Mouse (Mus musculus) urinary bladder, postnatal 4 days (tissue): ENCODE measurements around the gene Cdkn2aipnl.

ENCODE experiments used
- DNase-seq, 2 experiments: peaks; one replicate each; pipeline ENCODE4 v3.0.0; 2021 to 2022; ENCODE audit warnings: low spot score in 2 of 2

Gene Cdkn2aipnl

DNA sequence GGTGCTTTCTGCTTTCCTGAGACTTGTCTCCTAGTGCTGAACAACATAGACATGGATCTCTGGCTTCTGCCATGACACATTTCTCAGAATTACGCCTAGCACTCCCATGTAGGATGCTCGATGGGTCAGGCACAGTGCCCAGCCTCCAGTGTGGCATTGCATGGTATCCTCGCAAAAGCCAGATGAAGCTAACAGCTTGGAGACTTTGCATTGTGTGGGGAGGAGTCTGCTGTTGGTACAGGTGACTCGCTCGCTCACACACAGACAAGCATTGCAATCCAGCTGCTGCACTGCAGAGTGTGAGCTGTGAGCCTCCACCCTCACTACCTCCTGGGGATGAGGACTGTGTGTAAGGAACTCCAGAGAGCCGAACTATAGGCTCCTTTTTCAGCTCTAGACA is 21.3 kb upstream of the Cdkn2aipnl start:
- DNase-seq, result no peak

DNA sequence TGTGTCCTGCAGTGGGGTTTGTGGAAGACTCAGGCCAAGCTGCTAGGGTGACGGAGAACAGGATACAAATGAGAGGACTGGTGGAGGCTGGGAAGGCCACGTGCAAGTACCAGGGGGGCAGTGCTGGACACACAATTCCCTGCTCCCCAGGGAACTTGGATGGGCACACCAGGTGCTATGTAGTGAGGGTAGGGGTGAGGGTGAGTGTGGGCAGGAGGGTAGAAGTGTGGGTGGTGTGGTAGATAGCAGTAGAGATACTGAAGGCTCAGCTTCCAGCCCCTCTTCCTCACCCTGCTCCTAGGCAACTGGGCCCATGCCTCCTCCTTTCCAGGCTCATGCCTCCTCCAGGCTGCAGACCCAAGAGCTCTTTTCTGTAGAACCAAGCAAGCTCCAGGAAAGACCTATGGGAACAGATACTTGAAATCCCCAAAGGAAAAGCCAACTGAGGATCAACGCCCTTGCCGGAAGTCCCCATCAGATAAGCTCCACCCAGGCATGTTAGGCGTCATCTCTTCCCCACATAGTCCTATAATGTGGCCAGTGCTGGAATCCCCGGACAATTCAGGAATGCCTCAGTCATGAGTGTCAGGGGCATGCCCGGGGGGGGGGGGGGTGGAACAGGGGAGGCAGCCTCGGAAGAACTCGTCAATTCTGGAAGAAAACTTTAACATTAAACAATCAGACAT is 18.2 kb upstream of the Cdkn2aipnl start:
- DNase-seq, result no peak

DNA sequence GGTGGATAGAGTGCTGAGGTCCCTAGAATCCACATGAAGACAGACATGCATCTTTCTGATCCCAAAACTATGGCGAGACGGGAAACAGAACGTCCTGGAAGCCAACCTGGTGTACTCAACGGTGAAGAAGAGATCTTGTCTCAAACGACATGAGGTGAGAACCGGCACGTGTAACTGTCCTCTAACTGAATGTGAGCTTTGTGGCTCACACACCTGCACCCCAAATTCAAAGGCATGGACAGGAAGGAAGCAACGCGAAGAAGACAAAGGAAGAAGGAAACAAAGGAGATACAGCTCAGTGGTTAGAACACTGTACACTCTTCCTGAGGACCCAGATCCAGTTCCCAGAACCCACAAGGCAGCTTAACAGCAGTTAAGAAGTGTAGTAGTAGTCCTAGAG is 17.5 kb upstream of the Cdkn2aipnl start:
- DNase-seq, result no peak

DNA sequence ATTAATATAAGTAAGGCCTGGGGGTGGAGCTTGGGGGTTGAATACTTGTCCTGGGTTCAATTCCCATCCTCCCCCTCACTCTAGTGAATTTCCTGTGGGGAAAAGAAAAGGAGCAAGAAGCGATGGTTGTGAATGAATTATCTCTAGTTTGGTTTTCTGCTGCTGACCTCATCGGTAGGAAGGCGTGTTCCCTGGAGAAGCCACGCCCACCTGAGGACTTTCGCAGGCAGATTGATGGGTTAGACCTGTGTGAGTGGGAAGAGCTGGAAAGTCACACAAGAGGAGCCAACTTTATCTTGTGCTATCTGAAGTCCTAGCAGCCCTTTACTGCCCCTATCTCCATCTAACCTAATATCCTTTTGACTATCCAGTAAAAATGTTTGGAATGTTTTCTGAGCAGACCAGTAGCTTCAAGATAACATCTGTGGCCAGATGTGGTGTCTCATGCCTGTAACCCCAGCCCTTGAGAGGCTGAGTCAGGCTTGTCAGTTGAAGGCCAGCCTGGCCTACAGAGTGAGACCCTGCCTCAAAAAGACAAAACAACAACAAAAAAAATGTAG is 15.5 kb upstream of the Cdkn2aipnl start:
- DNase-seq, result no peak

DNA sequence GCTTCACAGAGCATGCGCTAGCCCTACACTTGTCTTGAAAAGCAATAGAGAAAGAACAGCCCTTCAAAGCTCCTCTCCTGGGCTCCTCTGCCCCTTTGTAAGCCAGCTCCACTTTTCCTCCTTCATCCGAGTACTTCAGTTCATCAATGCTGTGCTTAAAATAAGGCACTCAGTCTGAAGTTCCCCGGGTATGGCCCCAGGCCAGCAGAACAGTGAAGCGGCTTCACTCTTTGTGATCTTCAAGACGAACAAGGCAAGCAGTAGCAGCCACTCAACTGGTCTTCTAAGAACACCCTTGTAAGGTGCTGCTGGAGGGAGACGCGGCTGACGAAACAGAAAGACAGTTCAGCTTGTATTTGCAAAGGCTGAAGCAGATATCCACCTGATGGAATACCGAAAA is 11.3 kb upstream of the Cdkn2aipnl start:
- DNase-seq, result no peak

DNA sequence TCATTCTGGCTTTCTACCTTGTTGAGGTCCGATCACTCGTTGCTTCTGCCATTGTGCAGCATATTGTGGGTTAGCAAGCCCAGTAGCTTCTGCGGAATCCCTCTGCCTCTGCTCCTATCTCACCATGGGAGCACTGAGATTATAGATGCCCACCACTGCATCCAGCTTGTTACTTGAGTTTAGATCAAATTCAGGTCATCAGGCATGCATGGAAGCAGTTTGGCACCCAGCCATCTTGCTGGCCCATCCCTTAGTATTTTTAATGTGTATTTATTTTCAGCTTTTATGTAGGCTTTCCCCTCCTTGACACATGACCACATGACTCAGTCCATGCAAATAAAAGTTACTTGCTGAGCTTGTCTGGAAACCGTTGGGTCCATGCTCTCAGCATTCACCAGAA is 9.7 kb upstream of the Cdkn2aipnl start:
- no peak for DNase-seq

DNA sequence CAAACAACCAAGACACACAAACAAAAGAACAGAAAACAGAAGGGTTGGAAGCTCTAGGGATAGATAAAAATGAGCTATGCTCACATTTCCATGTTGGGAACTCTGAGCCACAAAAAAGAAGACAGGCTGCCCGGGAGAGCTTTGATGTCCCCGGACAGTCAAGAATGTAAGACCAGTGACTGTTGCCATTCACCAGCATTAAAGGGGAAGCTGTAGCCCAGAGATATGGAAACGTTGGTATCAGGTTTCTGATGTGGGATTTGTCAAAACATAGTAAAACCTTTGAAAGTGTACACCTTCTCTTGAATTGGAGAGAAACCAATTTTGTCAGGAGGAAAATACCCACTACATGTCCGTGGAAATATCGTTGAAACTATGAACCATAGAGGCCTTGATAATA is 8.0 kb upstream of the Cdkn2aipnl start:
- DNase-seq, result no peak

DNA sequence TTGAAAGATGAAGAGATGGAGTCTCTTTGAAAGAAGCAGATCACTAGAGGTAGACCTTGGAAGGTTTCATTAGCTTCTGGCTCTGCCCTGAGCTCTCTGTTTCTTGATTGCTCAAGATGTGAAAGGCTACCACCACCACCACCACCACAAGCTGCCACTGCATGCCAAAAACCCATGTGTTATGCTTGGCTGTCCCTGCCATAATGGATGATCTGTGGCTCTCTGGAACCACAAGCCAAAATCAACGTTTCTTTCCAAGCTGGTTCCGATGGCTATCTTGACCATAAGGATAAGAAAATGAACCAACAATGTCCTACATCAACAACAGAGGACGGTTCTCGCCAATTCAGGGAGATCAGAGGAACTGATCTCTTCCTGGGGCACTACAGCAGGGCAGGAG is 7.4 kb upstream of the Cdkn2aipnl start:
- no peak for DNase-seq

DNA sequence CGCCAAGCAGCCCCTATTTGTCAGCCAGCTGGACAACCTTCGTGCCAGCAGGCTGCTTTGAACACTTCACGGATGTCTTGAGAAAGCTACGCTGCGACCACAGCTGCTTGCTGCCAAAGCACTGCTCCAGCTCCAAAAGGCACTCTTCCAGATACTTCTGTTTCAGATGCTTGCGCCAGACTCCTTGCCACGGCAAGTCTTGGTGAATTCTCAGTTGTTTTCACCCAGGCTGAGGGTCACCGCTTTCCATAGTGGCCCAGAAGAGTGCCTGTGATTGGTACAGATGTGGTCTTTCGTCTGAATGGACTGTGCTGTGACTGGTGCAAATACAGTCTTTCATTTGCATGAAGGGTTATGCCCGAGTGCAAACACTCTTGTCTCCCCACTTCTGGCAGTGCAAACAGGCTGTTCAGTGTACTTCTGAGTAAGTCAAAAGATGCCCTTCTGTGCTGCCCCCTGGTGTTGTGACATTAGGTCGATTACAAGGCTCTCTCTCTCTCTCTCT is 6.4 kb upstream of the Cdkn2aipnl start:
- DNase-seq, result no peak

DNA sequence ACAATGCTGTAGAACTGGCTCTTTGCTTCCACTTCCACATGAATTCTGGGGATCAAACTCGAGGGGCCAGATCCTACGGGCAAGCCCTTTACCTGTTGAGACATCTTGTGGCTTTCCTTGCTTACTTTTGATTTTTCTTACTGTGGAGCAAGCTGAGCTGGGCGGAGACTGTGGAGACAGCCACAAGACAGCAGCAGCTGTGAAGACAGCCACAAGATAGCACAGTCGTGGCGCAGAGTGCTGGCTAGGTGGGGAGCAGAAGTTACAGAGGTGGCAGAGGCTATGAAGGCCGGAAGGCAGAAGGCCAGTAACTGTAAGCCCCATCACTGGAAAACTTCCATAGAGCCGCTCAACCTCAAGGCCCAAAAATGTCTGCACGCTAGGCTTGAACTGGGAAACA is 5.7 kb upstream of the Cdkn2aipnl start:
- no peak for DNase-seq

DNA sequence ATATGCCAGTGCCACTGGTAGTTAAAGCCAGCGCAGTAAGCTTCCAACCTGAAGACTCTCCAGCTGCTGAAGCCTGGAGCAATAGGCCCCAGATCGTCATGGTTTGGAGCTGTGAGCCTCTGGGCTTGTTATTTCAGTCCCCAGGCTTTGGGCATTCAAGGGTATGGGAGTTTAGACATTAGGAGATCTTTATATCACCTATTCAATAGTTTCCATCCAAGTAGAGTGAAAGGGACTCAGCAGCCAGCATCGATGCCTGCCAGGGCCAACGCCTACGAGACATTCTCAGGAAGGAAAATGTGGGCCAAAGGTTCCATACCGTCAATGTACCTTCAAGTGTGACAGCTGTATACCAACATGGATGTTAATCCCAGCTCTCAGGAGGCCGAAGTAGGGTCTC is 5.2 kb upstream of the Cdkn2aipnl start:
- no peak for DNase-seq

DNA sequence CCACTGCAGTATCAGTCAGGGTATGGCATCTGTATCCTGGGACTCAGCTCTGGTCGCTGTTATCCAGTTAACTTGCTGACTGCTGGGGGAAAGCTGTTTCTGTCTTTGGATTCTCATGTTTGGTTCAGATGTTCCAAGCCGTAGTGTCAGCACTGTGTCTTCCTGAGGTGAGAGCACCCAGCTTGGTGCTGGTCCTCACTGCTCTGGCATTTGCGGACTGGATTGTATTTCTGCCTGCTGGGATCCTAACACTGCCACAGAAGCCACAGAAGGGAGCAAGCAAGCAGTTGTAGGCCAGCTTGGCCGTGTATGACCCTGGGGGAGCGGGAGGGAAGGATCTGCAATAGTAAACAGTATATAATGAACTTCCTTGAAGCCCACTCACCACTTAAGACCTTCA is 810 bp upstream of the Cdkn2aipnl start:
- DNase-seq, result no peak

DNA sequence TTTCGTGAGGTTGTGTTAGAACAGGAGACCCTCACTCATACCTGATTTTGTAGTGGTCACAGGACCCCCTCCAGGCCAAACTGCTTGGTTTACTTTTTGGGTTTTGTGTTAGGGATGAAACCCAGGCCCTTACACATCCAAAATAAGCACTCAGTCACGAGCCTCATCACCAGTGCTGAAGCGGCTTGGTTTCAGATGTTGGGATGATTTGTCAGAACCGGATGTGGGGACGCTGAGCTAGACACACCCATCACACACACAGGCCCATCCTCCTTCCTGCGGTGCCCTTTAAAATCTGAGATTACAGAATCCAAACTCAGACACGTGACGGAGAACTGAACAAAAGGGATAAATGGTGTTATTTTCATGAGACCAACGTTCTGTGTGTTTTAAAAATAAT is 1.4 kb downstream of the Cdkn2aipnl start:
- DNase-seq, result no peak

DNA sequence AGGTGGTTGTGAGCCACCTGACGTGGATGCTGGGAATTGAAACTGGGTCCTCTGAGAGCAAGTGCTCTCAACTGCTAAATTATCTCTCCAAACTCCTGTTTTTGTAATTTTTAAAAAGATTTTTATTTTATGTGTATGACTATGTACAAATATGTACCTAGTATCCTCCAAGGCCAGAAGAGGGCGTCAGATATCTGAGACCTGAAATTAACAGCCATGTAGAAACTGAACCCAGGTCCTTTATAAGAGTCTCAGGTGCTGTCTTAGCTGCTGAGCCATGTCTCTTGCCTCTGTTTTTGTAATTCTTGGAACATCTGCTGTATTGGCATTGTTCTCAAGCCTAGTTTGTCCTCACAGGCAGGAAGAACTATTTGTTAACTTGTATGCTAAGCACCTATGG is 2.0 kb downstream of the Cdkn2aipnl start:
- DNase-seq, result no peak

DNA sequence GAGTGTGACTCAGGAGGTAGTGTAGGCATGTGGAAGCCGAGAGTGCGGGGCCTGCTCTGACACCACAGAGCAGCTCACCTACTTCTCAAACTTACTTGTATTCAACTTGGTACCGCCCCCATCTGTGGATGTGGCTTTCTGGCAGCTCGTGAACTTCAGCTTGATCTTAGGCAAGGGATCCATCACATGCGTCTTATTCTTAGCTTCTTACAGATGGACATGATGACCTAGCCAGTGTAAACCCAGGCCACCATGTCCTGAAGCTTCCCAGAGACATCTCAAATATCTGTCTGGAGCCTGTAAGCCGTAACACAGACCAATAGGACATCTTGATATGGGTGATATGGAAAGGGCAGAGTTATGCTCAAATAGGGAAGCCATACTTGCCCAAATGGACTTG is 4.2 kb downstream of the Cdkn2aipnl start:
- DNase-seq, result no peak

DNA sequence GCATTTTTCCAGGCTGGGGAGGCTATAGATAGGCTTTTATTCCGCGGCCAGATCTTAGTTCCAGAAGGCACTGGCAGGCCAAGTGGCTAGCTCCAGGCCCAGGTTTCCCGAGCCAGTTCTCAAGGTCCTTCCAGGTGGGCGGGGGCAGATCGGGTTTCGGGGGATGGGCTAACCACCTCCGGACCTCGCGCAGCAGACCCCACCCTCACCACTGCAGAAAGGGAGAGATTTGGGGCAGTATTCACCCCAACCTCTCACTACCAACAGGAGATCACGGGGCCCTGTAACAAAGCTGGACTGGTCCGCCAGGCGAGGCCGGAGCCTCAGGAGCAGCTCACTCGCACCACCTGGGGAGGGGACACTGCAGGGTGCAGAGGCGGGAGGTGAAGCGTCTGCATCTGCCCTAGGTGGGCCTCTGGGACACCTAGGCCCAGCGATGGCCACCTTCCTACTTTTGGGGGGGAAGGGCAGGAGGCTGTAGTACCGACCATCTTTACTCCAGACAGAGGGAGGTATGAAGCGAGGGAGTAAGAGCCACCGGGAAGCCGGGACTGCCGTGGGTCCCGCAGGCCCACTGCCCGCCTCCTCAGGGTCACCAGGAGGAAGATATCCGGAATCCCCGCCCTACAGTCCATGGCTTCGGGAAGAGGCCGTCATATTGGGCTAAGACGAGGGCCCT is 32.3 kb downstream of the Cdkn2aipnl start:
- peak; percentile 58 to 71 for DNase-seq

DNA sequence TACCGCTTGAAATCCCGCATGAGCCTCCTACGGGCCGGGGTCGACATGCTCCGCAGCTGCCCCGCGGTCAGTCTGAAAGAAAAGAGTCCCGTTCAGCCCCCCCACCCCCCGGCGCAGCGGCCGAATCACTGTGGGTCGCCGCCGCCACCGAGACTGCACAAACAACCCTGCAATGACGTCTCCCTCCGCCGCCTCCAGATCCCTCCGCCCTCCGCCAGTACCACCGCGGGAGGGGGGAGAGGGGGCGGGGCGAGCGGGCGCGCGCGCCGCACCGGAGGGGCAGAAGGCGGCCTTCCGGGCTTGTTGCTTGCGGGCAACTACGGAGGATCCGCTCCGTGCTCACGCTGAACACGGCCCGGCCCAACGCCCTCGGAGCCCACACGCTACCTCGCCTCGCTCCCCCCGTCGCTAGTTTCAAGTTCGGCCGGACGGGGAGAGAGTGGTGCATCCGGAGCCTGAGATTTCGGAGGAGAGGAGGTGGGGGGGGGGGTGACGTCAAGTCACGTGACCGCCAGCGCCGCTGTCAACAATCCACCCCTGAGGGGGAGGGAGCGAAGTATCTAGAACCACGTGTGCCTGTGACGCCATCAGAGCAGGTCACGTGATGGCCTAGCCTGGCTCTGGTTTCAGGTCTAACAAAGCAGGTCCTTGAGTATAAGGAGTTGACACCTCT is 33.0 kb downstream of the Cdkn2aipnl start, which contains the start of gene Ube2b:
Gene Ube2b (minus strand): TSS at position 473 of the 673 bp plus-strand sequence.
- DNase-seq, result peak; percentile 89 to 97

DNA sequence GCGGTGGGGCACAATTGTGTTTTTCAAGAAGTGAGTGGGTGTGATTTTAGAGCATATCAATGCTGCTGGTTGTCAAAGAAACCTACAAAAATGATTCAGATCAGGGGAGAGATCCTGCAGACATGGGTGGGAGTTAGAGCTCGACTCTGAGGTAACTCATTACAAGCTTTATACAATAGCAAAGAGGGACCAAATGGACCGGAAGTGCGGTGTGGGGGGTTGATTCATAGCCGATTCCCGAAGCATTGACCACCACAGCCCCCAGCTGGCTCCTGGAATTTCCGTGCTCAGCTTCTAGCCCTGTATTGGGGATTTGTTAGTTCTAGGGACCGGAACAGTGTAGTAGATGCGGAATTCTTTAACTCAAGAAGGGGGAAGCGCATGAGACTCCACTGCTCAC is 33.9 kb downstream of the Cdkn2aipnl start:
- DNase-seq, result no peak

DNA sequence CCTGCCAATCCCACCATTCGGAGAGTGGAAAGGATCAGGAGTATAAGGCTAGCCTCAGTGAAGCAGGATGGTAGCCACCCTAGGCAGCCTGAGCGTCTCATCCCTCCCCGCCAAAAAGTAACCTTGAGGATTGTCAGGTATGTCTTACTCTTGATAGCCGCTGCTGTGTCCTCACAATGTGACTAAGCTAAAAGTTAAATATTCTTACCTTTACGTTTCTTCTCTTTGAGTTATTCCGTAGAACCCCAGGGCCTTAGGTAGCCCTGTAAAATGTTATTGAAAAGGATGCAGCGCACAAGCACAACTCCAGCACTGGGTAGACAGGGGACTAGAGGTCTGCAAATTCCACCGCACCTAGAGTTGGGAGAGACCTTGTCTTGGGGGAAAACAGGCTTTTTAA is 34.4 kb downstream of the Cdkn2aipnl start:
- no peak for DNase-seq

DNA sequence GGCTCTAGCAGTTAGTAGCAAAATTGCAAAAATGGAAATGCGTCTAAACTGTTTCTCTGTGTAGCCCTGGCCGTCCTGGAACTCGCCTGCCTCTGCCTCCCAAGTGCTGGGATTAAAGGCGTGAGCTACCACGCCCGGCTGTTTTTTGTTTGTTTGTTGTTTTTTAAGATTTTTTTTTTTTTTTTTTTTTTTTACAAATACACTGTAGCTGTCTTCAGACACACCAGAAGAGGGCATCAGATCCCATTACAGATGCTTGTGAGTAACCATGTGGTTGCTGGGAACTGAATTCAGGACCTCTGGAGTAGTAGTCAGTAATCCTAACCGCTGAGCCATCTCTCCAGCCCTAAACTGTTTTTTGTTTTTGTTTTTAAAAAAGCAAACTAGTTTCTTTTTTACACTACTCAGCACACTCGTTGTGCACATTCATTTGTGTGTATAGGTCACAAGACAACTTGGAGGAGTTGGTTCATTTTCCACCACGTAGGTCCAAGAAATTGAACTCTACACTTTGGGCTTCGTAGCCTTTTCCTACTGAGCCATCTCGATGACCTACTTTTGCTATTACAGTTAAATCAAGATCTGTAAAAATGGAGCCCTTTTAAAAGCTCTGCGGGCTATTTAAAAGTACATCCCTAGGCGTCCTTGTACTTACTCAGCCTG is 35.5 kb downstream of the Cdkn2aipnl start:
- no peak for DNase-seq

DNA sequence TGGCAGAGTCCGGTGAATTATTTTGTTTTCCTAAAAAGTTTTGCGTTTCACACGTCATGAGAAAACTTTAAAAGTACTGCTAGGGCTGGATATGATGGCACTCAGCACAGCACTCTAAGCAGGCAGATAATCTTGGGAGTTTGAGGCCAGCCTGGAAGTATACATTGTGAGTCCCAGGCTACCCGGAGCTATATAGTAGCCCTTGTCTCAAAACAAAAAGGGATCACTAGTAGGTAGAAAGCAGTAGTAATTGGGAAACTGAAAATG is 36.0 kb downstream of the Cdkn2aipnl start:
- no peak for DNase-seq
